Mouse (Mus musculus): ENCODE results near the gene Dnajb12.

DNA sequence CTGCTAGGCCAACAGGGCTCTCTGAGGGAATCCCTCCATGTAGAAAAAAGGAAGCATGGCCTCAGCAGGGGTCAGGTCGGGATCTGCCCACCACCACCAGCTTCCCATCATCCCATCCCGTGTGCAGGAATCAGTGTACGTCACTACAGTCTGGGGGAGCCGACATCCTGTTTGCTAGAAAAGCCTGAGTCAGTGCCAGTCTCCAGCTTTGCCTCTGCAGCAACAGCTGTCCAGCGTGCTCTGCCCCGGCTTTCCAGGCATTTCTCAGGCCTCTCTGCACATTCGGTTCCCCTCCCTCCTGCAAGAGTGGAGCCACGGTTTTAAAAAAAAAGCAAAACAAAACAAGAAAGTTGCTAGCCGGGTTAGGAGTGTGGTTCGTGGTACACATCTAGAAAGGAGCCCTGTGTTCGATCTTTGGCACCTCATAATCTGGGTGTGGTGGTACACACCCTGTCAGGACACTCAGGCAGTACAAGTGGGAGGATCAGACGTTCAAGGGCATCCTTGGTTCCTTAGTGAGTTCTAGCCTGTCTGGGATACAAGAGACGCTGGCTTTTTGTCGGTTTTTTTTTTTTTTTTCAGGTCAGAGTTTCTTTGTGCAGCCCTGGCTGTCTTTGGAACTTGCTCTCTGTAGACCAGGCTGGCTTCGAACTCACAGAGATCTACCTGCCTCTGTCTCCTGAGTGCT is 40.3 kb downstream of the Dnajb12 start:
- TF ChIP-seq ZC3H11A (IDR thresholded peaks at IDR 0.05; ENCODE audit: low read depth, low read length) (no peak), TCF12 (IDR thresholded peaks at IDR 0.05; ENCODE audit: low read depth, low read length) (no peak), MAFK (IDR thresholded peaks at IDR 0.05; ENCODE audit: borderline replicate concordance, low read depth, low read length) (no peak), GABPA (IDR thresholded peaks at IDR 0.05; ENCODE audit: low read depth, low read length) (no peak), E2F4 (IDR thresholded peaks at IDR 0.05; ENCODE audit: borderline replicate concordance, low read depth, low read length) (no peak), MYC (IDR thresholded peaks at IDR 0.05; ENCODE audit: low read depth, low read length) (no peak), CTCF (IDR thresholded peaks at IDR 0.05 in 2 of 3, conservative IDR thresholded peaks at IDR 0.05 in 1 of 3; ENCODE audit: control insufficient read depth in 1 of 3, insufficient read depth in 1 of 3, low read depth in 2 of 3, low read length in 3 of 3, poor library complexity in 1 of 3, severe bottlenecking in 1 of 3) (no peak), POLR2A (IDR thresholded peaks at IDR 0.05; ENCODE audit: control insufficient read depth in 1 of 2, insufficient read depth in 1 of 2, low read depth in 1 of 2, low read length in 2 of 2, poor library complexity in 1 of 2) (no peak), POLR2AphosphoS2 (IDR thresholded peaks at IDR 0.05; ENCODE audit: low read length) (no peak), EP300 (IDR thresholded peaks at IDR 0.05; ENCODE audit: low read depth in 1 of 2, low read length in 2 of 2) (no peak), SIN3A (IDR thresholded peaks at IDR 0.05; ENCODE audit: low read length) (no peak), USF2 (IDR thresholded peaks at IDR 0.05; ENCODE audit: borderline replicate concordance in 1 of 2, insufficient read depth in 1 of 2, low read depth in 1 of 2, low read length in 2 of 2) (no peak)

Data from MEL (cell line).